Mouse (Mus musculus) urinary bladder, postnatal 14 days (tissue): ENCODE measurements around the gene Plcb1.

Experiments used
- DNase-seq: peaks from one replicate; pipeline ENCODE4 v3.0.0; 2021; ENCODE audit warnings: low spot score

Gene Plcb1

DNA sequence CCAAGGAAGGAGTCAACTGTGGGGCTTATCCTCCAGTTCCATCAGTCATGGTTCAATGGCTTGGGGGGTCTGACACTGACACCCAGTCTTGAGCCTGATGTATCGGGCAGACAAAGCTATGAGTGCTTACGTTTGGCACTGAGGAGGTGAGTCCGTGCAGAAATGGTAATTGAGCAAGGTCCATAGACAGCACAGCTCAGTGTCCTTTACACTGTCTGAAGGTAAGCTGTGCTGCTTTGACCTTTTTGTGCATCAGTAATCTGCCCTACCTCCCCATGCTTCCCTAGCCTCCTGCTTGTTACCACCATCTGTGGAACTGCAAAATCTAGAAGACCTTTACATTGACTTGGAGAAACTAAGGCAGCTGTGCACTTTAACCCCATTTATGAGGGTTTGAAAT, 127.7 kb downstream of the Plcb1 start:
- DNase-seq = no peak

DNA sequence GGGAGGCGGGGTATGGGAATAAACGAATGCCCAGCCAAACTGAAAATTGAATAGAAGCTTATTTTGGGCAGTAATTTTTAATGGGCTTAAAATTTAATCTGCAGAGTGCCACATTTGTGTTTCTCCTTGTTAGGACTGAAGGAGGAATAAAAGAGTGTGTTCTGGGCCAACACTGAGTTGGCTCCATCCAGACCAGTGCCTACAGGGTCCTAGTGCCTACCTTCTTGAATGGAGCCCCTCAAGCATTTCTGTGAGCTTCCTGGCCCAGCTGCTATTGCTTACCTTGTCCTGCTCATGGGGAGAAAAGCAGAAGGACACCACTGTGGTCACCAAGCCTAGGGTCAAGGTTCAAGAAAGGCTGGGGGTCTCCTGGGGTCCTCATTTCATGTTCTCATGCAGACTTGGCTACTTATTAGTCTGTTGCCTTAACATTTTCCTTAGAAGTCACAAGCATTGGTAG, 128.3 kb downstream of the Plcb1 start:
- DNase-seq = no peak

DNA sequence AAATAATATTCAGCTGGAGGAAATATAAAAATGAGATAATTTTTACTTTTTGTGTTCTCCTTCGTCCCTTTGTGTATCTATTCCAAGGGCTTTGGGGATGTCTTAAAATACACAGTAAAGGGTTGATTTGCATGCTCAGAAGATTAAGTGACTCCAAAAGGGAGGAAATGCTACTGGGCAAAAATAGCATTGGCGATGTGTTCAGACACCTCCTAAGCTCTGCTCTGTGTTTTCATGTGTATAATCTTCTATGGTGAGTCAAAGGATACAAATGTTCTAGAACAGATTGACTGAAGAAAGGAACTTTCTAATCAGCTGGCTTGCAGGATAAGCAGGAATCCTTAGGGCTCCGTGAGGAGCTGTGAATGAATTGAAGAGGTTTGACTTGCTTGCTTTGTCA, 129.2 kb downstream of the Plcb1 start:
- DNase-seq = no peak

DNA sequence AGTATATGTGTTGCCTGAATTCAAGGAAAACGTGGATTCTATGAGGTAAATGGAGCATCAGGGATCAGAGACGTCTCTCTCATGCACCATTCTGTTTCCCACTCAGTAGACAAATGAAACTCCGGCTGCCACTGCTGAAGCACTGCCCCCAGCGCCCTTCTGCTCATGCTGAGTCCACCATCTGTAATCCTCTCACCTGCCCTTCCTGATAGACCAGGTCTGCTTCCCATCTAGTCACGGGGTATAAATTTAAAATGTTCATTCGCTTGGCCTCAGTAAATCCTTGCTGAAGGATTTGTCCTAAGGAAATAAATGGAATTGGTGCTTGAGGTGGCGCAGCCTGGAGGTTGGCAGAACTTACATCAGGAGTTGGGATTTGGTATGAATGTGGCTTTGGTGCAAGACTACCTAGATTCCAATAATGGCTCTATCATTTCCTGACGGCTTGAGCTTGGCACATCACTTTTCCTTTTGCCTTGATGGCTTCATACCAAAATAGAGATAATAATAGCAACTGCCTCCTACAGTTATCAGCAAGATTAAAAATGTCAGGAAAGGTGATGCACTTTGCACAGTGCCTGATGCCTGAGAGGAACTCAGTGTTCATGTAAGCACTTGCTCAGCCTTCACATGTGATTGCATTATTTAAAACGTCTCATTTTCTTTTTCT, 134.9 kb downstream of the Plcb1 start:
- no peak for DNase-seq

DNA sequence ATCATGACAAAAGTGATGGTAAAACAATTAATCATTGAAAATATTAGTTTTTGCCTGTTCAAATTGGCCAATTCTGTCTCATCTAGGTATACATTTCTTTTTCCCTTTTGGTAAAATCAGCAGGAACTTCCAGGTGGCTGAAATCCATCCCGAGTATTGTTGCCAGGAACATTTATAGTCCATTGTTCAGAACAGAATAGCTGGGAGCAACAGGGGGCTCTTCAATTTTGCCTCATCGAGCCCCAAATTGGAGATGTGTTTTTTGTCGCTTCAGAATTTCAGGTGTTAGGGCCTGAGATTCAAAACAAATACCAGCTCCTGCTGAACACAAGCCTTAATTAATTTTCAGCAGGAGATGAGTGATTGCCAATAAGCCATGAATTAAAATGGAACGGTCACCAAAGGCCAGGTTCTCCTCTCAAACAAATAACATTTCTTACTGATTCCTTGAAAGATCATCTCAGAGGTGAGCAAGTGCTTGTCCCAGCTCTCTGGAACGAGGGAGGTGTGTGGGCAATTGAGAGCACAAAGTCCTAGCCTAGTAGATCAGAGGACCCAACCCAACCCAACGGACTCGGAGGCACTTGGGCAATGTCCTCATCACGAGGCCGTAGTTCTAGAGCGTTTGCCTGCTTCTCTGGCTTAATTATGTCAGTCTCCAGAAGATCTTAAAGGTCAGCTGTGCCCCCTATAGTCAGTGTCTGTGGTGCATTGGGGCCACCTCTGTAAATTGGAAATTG, 136.9 kb downstream of the Plcb1 start:
- DNase-seq = no peak

DNA sequence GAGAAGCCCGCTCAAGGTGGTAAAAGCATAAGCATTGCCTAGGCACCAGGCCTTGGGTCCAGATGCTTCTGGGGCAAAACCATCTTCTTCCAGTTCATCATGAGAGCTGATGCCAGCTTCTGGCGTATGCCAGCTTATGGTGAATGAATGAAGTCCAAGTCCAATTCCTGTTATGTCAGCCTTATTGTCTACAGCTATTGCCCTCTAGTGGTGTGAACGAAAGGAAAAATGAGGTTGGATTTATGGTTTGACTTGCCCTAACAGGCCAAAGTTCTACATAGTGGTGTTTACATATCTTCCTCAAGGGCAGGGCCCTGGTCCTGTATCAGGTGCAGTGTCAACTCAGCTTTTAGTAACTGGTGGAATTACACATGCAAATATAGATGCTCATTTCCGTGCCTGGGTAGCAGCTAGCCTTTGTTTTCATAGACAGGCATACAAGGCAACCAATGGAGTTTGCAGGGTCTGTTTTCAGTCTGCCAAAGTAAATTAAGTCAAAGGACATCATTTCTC, 138.3 kb downstream of the Plcb1 start:
- DNase-seq = no peak

DNA sequence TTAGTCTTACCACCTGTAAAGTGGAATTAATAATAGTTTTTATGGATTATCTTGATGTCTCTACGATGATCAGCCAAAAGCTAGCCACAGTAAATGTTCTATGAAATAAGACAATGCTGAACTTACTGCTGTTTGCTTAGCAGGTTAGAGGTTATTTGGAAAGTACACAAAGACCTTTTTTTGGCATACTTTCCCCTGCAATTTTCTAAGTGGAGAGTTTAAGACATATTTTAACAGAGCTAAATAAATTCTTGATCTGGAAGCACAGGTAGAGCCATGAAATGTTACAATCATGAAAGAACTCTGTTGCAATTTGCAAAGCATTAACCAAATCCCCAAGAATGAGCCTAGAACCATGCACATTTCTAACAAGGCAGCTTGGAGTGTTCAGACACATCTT, 140.4 kb downstream of the Plcb1 start:
- DNase-seq = no peak

DNA sequence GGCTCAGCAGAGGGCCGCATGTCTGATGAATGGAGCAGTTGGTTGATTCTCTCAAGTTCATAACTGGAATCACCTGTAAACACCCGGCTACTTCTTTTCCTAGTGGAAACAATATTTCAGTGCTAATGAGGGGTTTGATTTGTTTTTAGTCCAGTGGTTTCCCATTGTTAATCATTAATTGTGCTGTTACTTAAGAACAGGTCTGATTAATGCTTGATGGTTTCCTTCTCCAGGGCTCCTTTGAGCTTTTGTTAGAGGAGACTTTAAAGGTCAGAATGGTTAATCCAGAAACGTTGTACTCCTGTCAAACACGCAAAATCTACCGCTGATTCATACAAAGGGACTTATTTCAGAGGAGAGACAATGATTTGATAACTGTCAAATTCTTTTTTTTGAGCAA, 141.2 kb downstream of the Plcb1 start:
- no peak for DNase-seq

DNA sequence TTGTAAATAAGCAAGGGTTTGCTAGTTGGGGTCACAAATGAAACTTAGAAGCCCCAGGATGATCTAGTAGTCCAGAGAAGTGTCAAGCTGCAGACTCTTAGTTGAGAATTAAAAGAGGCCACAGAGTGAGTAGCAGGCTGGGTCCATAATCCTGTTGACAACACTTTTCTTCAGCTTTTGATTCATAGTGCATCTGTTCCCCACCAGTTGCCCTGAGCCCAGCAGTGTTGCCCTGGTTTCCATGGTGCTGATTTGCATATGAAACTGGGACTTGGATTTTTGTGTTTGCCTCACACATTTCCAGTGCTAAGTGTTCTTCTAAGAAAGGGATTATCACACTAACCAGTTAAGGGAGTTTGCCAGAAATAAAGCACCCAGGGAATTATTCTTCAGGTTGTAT, 143.6 kb downstream of the Plcb1 start:
- no peak for DNase-seq

DNA sequence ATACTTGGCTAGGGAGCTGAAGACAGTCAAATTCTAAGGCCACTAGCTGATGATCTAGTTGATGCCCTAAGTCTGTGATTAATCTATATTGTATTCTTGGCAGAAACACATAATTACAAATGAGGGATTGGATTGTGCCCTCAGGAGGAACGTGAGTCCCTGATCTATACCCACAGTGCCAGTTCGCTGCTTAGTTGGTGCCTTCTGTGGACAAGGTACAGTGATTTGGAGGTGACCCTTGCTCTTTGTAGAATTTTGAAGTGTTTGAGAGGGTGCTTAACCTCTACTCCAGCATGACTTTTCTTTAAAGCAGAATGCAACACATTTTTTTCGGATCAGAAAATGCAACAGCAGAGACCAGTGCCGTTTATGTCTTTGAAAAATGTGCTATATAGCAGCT, 145.1 kb downstream of the Plcb1 start:
- DNase-seq = no peak

DNA sequence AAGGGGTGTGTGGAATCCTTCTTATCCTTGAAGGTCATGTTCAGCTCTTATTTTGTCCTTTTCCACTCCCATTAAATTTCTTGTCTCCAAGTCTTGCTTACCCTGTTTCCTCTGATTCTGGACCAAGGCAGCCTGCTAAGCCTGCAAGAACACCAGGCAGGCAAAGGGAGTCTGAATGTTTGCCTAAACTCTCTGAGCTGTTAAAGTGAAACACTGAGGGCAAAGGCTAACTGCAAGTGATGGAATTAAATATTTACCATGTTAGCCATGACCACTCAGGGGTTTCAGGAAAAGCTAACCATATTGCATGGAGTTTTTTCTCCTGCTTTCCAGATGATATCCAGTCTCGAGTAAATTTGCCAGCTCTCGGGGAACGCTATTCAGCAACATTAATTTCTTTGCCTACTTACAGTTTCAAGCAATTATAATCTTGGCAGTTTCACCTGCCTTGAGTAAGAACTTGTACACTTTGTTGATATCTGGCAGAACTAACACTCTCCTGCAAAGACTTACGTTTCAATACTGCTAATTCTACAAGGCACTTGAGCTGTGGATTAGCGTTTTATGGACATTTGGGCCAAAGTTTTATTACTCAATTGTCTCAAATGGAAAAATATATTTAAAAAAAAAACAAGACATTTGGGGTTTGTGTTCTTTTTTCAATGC, 146.0 kb downstream of the Plcb1 start:
- DNase-seq = no peak

DNA sequence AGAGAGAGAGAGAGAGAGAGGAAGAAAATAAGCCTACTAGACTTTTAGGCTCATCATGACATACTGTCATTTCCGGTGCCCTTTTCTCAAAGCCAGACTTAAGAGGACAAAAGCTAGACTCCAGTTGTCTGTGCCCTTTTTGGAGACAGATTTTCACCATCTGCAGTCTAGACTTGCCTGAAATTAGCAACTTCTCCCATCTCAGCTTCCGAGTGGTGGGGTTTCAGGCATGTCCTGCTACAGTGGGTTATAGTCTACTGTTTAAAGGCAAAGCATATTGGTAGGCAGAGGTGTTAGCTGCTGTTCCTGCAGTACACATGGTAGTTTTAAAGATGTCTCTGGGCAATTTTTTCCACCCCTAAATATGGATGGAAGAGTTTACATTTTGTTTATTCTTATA, 149.6 kb downstream of the Plcb1 start:
- DNase-seq = no peak

DNA sequence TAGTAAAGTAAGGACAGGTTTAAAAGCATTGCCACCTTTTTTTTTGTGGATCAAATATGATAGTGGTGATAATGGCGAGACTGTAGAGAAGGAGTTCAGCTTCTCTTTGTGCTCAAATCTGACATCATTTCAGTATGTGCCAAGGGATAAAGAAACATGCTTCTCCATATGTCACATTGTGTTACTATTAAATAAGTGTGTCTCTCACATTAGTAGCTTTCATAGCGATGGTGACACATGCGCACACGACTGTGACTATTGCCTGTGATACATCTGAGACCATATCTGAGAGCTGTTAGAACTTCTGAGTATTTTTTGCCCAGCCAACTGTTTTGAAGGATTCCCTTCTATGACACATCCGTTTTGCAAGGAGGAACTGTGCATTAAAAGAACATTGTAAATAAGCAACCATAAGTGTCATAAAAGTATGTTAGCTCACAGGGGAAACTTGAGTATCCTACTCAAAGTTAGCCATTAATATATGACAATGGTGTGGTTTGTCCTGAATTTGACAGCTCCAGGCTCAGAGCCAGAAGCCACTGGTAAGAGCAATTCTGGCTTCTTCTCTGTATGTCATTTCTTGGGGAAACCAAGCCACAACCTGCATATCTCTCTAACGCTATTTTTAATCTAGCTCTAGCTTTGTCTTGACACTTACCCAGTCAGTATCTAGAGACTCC, 150.2 kb downstream of the Plcb1 start:
- DNase-seq = no peak

DNA sequence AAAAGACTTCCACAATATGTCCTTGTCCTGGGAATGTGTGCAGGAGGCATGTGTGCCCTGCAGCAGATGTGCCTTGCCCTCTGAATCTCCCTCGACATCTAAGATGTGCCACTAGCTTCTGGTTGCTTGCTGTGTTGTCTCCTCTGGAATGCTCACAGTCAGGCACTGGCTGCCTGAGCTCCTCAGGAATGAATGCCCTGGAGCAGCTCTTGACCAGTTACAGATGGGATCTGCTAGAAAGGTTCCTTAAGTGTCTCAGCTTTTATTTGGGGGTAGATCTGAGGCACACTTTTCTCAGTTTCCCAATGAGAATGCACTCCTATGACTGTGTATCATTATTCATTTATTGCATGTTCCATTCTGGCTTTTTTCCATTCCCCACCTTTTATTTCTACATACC, 151.8 kb downstream of the Plcb1 start:
- DNase-seq = no peak

DNA sequence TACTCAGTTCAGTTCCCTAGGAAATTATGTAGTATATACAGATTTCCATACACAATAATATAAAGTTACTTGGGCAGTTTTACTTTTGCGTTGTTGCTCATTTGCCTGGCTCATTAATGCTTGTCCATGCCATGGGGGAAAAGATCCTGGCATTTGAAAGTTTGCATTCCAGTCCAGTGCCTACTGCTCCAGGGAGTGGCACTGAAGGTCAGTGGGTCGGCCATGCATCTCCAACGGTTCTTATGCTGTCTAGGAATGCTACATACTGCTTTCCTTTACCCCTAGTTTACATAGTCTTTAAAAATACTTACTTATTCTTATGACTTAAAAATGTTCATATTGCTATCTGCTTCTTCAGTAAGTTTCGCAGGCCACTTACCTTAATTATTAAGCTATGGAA, 156.2 kb downstream of the Plcb1 start:
- no peak for DNase-seq

DNA sequence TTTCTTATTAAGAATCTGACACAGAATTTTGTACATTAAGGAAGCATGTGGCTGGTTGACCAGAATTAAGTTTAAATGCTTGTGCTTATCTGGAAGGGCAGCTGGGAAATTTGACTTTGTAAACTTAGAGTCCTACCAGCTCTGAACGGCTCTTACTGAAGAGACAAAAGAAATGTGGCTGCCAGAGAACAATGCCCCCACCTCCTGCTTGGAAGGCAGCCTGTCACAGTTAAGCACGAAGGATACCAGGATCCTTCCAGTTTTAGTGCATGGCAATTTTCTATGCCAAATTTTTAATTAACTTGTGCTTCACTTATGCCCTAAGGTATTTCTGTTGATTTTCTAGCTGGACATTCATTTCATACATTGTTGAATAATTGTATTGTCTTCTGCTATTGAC, 157.1 kb downstream of the Plcb1 start:
- no peak for DNase-seq

DNA sequence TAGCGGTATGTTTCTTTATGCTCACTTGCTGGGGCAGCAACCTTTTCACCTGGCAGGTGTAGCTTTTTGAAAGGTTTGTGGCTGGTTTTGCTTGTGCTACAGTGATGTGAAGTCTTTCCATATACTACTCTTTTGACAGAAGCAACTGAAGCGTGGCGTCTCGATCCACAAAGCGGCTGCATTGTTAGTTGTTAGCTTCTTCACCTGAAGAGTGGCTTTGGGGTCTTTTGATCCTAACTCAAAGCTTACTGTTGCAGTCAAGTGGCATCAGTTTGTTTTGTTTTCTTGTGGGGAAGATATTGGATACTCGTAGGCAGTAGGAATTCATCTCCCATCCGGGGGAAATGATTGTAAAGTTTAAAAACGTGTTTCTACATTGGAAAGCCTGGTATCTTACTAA, 160.5 kb downstream of the Plcb1 start:
- DNase-seq = no peak

DNA sequence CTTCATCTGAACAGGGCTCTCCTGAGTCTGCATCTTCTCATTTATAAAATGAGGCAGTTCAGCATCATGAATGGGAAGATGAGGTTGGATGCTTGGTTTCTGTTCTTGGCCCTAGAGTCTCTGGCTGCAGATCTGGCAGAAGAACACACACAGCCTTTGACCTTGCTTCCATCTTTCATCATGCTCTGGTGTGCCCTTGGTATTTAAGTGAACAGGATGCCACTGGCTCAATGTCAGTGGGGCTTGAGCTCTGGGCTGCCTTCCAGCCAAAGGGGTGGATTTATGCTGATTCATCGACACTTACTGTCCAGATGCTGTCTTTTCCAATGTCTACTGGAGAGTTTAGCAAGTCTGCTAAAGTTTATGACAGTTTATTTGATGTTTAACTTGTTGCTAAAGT, 161.0 kb downstream of the Plcb1 start:
- DNase-seq = peak; percentile 7

DNA sequence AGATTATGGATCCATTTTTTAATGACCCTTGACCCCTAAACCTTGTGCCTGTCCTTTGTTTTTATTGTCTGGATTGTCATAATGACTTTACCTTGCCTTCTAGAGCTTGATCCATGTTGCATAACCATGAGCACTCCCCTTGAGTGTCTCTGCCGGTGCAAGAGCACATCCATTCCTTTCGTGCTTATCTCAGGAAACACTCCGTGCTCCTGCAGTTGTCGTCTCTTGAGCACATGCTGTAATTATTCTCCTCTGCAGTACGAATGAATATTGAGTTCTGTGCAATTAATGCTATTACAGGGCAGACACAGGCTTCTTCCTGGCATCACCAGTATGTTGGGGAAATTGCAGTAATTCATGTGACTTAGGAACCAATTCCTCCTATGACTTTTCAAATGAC, 166.2 kb downstream of the Plcb1 start:
- no peak for DNase-seq

DNA sequence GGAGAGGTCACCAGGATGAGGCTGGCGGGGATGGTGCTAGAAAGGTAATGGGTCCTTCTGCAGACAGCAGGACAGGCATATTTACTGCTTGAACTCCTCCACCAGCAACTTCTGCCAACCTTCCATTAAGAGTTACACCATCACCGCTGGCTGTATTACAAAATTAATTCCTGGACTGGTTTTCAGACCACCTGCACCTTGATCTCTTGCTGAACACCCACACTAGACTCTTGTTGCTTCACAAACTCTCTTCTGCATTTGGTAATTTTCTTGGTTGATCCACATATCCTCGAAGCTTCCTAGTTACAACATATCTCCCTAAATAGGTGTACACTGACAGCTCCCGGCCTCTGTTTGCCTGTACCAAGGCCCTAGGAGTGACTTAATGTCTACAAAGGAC, 170.6 kb downstream of the Plcb1 start:
- DNase-seq = no peak

DNA sequence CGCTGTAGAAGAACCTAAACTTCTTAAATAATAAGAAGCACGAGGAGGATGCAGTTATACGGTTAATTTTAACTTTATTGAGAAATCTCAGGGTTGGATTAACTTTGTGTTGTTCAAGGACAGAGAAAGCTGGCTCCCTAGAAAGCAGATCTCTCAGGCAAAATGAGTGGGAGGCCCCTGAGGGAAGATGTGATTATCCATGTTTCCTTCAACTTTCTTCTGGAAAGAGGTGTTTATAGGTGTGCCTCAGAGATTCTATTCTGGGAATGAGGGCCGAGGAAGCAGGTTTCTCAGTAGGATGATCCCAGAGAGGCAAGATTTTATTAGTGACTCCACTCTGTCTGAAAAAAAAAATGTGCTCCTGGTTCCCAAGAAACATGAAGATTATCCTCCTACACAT, 180.3 kb downstream of the Plcb1 start:
- DNase-seq = no peak

DNA sequence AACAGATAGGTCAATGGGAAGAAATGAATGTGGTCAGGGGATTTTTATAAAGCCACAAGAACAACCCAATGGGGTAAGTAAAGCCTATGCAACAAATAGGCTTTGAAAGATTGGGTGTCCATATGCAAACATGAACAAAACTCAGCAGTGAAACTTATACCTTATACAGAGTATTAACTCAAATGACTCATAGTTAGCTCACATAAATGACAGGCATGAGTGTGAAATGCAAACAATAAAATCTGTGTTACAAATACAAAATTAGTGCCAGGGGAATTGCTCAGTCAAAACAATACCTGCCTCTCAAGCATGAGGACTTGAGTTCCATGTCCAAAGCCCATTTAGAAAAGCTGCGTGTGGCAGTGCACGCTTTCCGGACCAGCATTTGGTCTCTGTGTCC, 182.5 kb downstream of the Plcb1 start:
- no peak for DNase-seq

DNA sequence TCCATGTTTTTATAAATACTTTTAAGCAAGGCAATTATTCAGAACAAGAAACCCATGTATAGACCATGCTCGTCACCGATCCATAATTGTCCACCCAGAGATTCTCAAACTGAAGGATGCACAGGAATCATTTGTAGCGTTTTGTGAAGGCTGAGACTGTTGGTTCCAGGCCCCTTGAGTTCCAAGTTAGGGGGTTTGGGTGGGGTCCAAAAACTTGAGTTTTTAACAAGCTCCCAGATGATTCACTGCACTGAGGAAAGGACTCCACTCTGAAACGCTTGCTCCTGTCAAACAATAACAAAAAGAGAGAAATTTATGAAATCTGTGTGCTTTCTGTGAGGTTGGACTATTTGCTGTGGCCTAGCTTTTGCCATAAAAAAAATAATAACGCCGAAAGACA, 186.5 kb downstream of the Plcb1 start:
- no peak for DNase-seq
